Mouse (Mus musculus): ENCODE measurements around the gene Mtpn. TPM values are rescaled to one million over a fixed set of nuclear protein-coding genes. Genes with fewer than 3 reads are reported as not detected.

Gene Mtpn
- polyA plus RNA-seq (2017; shearing (Covaris generic)): 81.9 TPM

GRCm38 (mm10) chr6:35539304-35540009 is at the start of gene Mtpn:
TSS of gene Mtpn (minus strand) at chr6:35539888.

Other genes with a start within 250 kb of the Mtpn start
- gene Slc13a4, start 231.8 kb downstream of the Mtpn start, polyA plus RNA-seq (2017; shearing (Covaris generic)): 0.11 TPM
- not detected for gene Fam180a, start 213.7 kb downstream of the Mtpn start, polyA plus RNA-seq (2017; shearing (Covaris generic))

Measured in CD4-positive, CD25-positive, alpha-beta regulatory T cell (primary cell).